Mouse (Mus musculus) ovary, postnatal 10 days (tissue): ENCODE measurements around the gene Vax2.

Experiments used
- DNase-seq: peaks from one replicate; pipeline ENCODE4 v3.0.0; 2022; ENCODE audit warnings: low spot score

Vax2 gene

DNA sequence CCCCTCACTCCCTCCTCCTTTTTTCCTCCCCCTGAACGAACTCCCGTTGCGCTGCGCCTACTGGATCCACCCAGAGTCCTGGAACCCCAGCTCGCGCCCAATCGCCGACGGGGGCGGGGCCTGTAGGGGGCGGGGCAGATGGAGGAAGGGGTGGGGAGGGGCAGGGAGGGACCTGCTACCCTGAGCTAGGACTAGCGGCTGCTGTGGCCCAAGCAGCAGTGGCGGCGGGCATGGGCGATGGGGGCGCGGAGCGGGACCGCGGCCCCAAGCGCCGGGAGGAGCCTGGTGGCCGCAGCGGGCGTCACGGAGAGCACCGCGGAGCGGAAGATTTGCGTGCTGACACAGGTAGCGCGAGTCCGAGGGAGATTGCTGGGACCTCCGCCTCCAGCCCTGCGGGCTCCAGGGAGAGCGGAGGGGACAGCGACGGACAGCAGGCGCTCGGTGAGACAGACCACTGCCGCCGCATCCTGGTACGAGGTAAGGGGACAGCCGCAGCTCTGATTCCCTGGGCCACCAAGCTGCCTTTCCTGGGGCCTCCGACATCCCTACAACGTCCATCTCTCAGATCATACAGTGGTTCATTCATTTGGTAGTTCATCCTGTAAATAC lies at the start of gene Vax2:
TSS of gene Vax2 (plus strand) at position 198 of the 609 bp plus-strand sequence.
- DNase-seq, result no peak

DNA sequence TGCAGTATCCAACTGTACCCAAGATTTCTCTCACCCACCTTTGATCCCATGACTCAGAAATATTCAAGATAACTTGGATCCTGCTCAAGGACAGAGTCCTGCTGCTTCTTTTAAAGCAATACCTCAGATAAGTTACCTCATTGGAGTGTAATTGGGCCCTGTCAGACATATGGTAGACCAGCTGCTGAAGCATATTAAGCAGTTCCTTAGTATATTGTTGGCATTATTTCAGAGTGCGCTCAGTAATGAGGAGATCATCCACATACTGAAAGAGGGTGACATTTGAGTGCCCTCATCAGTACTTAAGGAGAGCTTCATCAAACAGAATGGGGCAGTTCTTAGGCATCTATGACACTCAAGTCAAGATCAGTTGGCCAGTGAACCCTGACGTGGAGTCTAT lies 46.1 kb upstream of the Vax2 start:
- no peak for DNase-seq

DNA sequence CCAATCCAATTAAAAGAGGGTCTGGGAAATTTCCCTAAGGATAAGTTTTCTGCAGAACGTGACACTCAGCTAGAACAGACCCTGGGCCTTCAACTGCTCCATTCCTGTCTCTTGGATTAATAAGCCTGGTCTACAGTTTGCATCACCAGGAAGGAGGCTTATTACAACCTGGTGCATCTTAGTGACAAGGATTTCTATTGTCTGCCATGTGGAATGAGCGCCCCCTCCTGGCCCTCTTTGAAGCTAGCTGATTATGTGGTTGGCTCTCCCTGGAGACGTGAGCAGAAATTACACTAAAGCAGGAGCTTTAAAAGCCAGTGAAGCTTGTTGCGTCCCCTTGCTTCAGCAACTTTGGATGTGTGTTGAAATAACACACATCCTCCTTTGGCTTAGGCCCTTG lies 37.7 kb upstream of the Vax2 start:
- peak; percentile 9 for DNase-seq

DNA sequence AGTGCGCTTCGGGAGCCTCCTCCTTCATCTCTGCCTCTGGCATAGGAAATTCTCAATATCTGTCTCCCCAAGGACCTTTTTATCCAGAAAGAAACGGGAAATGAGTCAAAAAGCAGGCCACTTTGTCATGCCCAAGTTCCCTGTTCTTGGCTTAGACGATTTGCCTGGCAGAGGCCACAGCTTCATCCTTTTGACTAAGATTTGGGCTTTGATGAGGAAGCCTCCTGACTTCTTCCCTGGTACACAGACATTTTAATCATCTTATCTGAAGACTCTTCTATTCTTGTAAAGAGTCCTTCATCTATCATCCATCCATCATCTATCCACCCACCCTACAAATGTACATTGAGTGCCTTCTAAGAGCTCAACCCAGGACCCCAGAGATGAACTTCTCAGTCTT lies 33.3 kb upstream of the Vax2 start, which contains the start of gene Cd207:
TSS of gene Cd207 (minus strand) at position 101 of the 400 bp plus-strand sequence.
- DNase-seq, result no peak

DNA sequence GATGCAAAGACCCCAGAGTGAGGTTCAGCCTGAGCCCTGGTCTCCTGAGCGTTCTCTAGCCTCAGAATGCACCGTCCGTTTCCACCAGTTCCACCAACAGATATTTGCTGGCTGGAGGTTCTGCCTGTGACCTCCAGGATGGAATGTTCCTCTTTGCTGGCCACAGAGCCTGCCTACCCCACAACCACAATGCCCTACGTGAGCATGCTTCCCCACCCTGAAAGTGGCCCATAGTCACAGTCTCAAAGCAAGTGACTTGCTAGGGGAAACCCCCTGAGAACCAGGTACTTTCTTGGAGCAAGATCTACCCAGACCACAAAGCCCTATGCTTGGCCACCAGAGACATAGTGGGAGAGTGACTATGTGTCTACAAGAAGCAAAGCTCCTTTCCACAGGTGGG lies 21.7 kb upstream of the Vax2 start:
- no peak for DNase-seq

DNA sequence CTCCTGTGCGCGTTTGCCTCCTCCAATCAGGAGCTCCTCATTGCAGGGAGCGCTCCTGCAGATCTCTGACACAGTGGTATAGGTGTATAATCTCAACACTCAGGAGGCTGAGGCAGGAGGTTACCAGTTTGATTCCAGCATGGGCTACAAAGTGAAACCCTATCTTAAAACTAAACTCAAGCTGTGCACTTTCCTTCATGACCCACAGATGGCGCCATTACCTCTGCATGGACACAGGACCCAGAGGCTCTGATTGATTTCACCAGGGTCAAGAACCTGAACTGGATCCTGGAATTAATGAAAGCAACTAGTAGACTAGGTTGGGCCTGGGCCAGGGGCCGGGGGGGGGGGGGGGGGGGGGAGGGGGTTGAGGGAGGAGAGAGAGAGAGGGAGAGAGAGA lies 20.8 kb upstream of the Vax2 start:
- DNase-seq, result no peak

DNA sequence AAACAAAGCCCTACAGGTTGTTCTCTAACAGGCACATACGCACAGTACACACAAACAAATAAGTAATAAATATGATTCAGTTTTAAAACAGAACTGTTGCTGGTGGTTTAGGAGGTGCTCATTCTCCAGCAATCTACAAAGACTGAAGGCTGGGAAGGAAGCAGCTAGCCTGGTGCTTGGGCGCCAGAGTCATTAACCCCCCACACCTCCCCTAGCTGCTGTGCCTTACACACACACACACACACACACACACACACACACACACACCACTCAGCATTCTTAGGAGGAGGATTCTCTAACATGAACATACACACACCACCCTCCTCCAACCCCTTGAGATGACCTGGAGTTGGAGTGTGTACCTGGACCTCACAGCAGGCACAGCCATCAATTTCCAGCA lies 20.1 kb upstream of the Vax2 start:
- no peak for DNase-seq

DNA sequence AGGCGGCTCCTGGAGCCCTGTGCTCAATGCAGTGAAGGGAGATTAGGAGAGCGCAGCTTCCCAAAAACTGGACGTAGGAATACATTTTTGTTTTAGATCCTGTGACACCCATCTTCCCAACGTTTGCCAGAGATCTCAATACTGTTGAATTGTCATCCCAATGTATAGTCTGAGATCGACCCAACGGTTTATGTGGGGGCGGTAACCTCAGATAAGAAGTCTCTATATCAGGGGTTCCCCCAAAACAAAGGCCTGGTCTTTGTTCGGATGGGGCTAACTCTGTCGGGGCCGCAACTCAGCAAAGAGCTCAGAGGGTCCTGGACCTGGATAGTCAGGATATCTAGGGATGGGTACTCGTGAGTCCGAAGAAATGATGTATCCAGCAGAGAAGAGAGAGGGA lies 18.1 kb upstream of the Vax2 start:
- DNase-seq, result no peak

DNA sequence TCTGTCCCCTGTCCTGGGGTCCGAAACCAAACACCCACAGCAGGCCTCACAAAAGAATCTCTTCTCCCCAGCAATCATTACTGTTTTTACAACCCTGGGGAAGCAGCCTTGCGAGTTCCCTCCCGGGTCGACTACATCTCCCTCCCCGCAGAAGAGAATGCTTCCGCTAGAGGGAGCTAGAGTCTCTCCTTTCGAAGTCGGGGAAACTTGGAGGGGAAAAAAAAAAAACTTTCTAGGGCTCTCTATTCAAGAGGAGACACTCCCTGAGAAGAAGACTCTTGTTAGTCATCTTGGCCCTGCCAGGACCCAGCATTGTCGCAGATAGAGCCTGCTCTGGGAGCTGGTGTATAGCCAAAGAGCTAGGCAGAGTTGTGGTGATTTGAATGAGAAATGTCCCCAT lies 17.2 kb upstream of the Vax2 start:
- no peak for DNase-seq

DNA sequence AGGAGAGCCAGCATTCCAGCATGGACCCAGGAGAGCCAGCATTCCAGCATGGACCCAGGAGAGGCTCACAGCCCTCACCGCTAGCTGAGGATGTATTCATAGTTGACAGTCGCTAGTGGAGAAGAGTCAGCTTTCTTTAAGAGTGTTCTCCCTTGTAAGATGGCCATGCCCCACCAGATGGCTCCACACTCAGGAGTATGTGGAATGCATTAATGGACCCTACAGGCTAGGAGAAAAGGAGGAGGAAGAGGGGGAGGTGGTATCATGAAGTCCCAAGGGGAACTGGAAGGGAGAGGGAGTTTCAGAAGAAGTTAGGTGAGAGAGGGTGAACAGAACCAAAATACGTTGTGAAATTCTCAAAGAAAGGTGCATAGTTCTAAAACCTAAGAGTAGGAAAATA lies 15.3 kb upstream of the Vax2 start:
- DNase-seq, result no peak

DNA sequence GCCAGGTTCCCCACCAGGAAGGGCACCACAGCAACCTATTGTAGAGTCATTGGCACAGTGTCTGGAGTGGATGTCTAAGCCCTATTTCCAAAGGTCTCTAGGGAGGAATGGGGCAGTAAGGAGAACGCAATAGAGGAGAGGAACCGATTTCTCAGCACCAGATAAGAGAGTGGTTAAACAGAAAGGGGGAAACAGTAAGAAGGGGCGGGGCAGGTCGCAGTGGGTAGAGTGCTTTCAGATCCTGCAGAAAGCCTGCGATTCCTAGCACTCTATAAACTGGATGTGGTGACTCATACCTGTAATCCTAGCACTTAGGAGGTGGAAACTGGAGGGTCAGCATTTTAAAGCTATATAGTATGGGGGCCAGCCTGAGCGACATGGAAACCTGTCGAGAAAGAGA lies 14.4 kb upstream of the Vax2 start:
- no peak for DNase-seq

DNA sequence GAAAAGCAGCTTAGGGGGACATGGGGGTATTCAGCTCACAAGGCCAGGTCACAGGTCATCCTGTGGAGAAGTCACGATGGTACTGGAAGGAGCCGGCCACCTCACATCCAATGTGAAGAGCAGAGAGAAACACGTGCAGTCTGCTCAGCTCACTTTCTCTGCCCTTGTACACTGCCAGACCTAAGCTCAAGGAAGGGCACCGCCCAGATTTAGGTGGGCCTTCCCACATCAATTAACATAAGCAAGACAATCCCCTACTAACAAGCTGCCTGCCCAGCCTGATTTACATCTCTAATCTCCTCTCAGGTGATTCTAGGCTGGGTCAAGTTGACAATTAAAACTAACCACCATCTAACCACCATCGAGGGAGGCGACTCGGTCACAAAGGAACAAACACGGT lies 13.1 kb upstream of the Vax2 start:
- DNase-seq, result no peak

DNA sequence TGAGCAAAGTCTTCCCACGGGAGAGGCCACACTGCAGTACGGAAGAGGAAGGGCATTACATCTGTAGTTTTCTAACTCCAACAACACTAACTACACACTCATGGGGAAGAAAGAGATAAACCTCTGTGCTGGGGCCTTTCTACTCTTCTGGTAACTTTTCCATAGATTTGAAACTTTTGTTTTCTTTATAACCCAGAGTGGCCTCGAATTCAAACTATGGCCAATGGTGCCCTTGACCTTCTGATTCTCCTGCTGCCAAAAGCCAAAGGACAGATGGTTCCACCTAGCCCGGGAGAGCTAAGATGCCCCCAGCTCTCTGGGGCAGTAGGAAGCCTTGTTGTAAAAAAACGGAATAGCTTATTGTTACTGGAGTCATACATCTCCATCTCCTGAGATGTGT lies 11.1 kb upstream of the Vax2 start:
- no peak for DNase-seq

DNA sequence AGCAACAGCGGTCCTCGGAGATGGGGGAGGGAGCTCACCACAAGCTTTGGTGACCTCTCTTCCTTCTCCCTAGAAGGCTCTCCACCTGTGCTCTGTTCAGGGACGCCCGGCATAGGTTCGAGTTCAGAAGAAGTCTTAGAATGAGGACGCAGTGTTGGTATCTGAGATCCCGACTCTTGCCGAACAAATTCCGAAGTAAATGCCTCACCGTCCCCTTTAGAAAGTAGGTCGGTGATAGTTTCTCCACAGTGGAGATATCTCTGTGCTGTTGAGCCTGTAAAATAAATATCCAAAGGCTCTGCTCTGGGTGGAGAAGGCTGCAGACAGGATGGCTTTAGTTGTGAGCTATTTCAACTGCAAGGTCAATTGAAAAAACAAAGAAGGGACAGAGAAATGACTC lies 10.1 kb upstream of the Vax2 start:
- no peak for DNase-seq

DNA sequence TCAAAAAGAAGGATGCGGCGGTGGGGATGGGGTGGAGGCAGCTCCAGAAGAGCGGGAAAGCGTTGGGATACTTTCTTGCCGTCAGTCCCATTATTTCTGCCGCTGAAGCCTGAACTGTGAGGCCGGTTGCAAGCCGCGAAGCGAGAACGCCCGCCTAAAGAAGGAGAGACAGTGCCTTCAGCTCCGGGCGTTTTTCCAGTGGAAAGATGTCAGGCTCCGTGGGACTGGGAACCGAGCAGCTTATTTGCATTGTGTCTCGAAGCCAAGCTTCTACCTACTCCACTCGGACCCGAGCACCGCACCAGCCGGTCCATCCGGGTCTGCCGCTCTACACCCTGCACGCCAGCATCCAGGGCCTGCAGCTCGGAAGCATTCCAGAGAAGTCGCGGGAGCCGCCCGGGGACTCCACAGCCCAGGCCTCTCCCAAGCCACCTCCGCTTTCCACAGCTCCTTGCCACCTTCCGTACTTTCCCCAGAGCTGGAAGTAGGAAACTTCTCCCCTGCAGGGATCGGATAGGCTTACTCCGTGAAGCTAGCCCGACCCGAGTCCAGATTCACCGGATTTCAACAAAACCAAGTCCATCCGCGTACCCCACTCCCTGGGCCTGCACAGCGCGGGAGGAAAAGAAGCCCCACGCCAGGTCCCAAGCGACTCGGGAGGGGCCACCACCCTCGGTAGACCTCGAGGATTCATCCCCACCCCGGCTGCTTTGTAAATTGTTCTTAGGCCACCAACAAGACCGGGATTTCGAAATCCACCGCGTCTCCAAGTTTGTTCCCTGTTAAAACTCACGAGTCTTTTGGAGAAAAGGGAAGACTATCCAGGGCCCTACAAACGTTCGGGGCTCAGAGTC lies 8.7 kb upstream of the Vax2 start:
- DNase-seq, result no peak

DNA sequence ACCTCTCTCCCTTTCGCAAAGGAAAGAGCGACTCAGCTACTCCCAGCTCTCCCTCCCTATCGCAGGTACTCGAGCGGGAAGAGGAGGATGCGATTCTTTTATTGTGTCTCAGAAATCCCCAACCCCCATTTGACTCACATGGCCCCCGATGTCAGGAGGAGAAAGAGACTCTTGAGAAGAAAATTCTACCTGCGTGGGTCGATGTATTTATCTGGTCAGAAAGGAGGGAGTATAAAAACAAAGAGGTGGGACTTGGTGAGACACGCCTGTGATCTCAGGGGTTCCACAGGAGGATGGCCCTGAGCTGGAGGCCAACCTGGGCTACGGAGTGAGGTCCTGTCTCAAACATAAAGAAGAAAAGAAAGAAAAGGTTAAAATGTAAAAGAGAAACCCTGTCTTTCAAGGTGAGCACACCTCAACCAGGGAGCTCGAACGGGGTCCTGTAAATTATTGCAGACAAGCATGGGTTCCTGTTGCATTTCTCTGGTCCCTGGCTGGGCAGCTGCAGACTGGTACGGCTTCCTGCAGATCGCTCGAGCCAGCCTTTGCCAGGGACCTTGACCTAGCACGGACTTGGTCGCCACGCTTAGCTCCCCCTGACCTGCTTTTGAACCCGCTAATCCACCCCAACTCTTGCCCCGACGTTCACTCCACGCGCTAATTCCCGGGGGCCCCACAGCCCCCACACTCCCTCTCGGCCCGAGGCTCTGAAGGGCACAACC lies 7.9 kb upstream of the Vax2 start:
- no peak for DNase-seq

DNA sequence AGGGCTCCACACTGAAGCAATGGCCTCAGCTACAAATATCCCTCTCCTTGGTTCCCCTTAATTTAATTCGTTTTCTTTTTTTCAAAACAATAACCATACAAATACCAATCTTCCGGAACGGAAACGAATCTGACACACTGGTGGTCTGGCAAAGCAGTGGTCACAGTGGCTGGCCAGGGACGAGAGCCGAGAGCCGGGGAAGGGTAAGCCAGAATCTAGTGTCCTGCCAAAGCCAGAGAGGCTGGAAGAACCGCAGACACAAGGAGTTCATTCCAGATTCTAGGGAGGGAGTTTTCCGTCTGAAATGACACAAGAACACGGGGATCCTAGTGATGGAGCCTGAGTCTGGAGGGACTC lies 7.4 kb upstream of the Vax2 start:
- DNase-seq, result no peak

DNA sequence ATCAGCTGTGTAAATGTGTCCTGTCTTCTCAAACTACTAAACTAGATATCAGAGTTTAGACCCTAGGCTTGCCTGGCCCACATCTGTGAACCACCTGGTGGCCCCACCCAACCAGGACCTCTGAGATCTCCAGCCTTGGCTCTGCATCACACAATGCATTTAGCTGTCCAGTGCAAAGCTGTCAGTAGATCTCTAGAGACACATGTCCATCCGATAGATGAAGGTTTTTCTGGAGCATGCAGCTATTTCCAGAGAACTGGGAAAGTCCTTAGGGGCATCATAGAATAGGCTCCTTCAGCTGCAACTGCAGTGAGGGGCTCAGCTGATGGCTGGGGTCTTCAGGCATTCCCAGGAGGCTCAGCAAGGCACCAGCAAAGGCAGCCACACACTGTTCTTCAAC lies 6.8 kb upstream of the Vax2 start:
- no peak for DNase-seq

DNA sequence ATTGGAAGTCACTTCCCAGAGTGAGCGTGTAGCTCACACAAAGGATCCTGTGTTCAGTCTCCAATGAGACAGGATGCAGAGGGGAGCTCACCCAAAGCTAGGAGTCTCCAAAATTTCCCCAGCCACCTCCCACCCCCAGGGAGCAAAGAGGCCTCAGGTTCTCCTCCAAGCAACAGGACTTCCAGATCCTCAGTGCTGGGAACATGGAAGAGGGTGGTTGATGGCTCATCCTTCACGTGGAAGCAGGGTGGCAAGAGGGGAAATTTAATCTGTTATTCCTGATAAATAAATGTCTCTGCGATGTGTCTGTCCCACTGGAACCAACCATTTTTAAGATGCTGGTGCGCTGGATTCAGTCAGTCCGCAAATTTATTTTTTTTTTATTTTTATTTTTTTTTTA lies 6.4 kb upstream of the Vax2 start:
- no peak for DNase-seq

DNA sequence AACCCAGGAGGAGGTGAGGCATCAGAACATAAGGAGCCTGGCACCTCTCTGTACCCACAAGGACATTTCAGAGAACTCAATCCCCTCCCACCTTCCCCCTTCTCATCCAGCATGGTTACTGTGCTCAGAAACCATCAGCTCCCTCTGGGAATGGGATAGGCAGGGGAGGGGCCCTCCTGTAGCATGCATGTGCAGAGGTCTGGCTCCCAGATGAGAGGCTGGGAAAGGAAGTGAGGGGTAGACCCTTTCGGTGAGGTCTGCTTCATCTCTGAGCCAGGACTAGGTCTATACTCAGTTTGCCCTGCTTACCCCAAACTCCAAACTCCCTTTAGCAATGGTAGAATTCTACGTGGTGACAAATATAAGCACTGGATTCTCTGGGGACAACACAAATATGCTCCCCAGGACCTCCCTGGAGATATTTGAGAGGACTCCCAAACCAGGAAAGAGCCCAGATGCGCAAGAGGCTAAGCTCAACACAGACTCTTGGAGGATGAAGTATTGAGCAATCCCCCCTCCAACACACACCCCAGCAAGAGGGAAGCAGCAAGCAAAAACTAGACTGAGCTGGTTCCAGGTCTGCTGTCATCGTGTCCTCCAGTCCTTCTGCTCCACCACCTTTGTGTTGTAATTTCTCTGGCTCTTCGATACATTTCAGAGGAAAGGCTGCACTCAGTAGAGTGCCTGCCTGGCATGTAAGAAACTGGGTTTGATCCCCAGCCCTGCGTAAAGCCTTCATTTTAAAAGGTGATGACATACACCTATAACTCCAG lies 3.1 kb upstream of the Vax2 start:
- DNase-seq, result no peak

DNA sequence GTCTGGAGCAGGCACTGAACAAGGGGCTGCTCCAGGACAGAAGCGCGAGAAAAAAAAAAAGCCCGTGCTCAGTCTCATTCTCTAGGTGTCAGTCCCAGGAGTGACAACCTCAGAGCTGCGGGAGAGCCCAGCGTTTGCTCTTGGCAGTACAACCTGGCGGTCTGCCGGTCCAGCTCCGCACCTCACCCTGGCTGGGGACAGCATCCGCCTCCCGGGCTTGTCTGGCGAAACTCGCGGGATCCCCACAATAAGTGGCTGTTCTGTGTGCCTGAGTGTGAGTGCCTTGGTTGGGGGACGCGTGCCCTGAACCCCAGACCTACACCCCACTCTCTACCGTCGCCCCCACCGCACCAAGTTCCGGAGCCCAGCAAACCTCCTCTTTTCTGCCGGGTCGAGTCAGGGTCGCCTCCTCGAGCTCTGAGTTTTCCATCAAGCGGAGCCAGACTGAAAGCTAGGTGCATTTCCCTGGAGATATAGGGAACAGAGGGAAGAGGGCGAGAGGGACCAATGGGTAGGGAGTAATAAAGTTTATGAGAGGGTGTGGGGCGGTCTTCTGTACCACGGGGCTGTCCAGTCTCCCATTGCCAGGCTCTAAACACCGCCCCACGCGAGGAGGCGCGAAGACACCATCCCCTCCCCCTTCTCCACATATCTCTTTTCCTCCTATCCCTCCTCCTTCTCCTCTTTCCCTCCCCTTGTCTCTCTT lies 550 bp upstream of the Vax2 start:
- no peak for DNase-seq
